Mouse (Mus musculus) liver, embryonic 18 days (tissue): ENCODE data around the gene Gpc4. TPM values are rescaled to one million over a fixed set of nuclear protein-coding genes. Genes with fewer than 3 reads are reported as not detected.

ENCODE experiments used
- polyA plus RNA-seq: library from polyadenylated mRNA; depleted of rRNA; stranded (reverse); fragments of >200 nt; gene quantifications from 2 replicates; pipeline ENCODE4 v1.2.3, GENCODE M21; 2012; rRNA removed

Gene Gpc4
- 9.0 and 10.3 TPM in 2 replicates for polyA plus RNA-seq

GRCm38 (mm10) chrX:52164738-52165554 lies at the start of gene Gpc4:
TSS of gene Gpc4 (minus strand) at chrX:52165252.

Other genes with a start within 250 kb of the Gpc4 start
- gene 1700080O16Rik, start 192.5 kb downstream of the Gpc4 start, polyA plus RNA-seq: not detected in 2 replicates